ENCODE assay signal across 8 mouse cellular contexts in genomic region chr12:36157304-36157637, GRCm38 (mm10). TPM values are rescaled to one million over a fixed set of nuclear protein-coding genes. Genes with fewer than 3 reads are reported as not detected.
A peak's percentile ranks its signal among the peaks of the same experiment; 100 is the strongest.
DNase-seq lines count a peak whose midpoint lies in the region; ATAC-seq and TF ChIP-seq lines count a peak whose summit lies in the region.

No protein-coding gene starts in this region.

- peak overlapping the region; percentile 92 for H3K4me3 ChIP-seq in thymus, adult 2 months (ENCODE audit: control insufficient read depth, insufficient read depth, low read length)
- peak overlapping the region; percentile 88 for H3K4me3 ChIP-seq in limb, embryonic 12.5 days (replicated peaks)
- H3K4me3 ChIP-seq in neural tube, embryonic 12.5 days = peak overlapping the region; percentile 82

- H3K9me3 ChIP-seq in limb, embryonic 12.5 days = no peaks in the 10 kb centered on the region
- H3K9me3 ChIP-seq in neural tube, embryonic 12.5 days = no peaks in the 10 kb centered on the region

- WGBS in thymus, adult 2 months = under 1% methylated on average over 14 of the region's 14 CpGs
- WGBS in limb, embryonic 12.5 days = under 1% methylated on average over 14 of the region's 14 CpGs
- WGBS in neural tube, embryonic 12.5 days = under 1% methylated on average over 14 of the region's 14 CpGs

- H3K27me3 ChIP-seq in thymus, adult 2 months (ENCODE audit: control insufficient read depth, insufficient read depth, low read length) = no peaks in the 10 kb centered on the region
- H3K27me3 ChIP-seq in limb, embryonic 12.5 days = no peaks in the 10 kb centered on the region
- no peaks in the 10 kb centered on the region for H3K27me3 ChIP-seq in neural tube, embryonic 12.5 days (replicated peaks)

- no peak for TF ChIP-seq CTCF in thymus, adult 2 months (IDR thresholded peaks at IDR 0.05; ENCODE audit: borderline replicate concordance, control insufficient read depth, extremely low read depth, insufficient read depth, low read length, poor library complexity)

- H3K4me2 ChIP-seq in limb, embryonic 12.5 days = peak overlapping the region; percentile 80
- H3K4me2 ChIP-seq in neural tube, embryonic 12.5 days (replicated peaks) = peak overlapping the region; percentile 75

- peak; percentile 49 for ATAC-seq in limb, embryonic 12.5 days (ENCODE audit: insufficient number of reproducible peaks, insufficient read depth, low FRiP score, low TSS enrichment, low read depth)
- peak; percentile 48 for ATAC-seq in neural tube, embryonic 12.5 days (ENCODE audit: low FRiP score, low read depth)

- peak overlapping the region; percentile 87 for H3K27ac ChIP-seq in thymus, adult 2 months (ENCODE audit: control insufficient read depth, insufficient read depth, low read length)
- H3K27ac ChIP-seq in limb, embryonic 12.5 days = peak overlapping the region; percentile 90
- H3K27ac ChIP-seq in neural tube, embryonic 12.5 days = peak overlapping the region; percentile 62; the same call in 1 of the 2 replicates

- peak overlapping the region; percentile 79 for H3K9ac ChIP-seq in limb, embryonic 12.5 days (replicated peaks)
- peak overlapping the region; percentile 83 for H3K9ac ChIP-seq in neural tube, embryonic 12.5 days

- peaks cover 10% of the 10 kb centered on the region for H3K4me1 ChIP-seq in thymus, adult 2 months (replicated peaks; ENCODE audit: control insufficient read depth, insufficient read depth, low read length)
- peaks cover 27% of the 10 kb centered on the region for H3K4me1 ChIP-seq in limb, embryonic 12.5 days (replicated peaks)
- peaks cover 23% of the 10 kb centered on the region for H3K4me1 ChIP-seq in neural tube, embryonic 12.5 days

- peak; percentile 21; the same call in 1 of the 2 replicates for TF ChIP-seq POLR2A in thymus, adult 2 months (IDR thresholded peaks at IDR 0.05; ENCODE audit: control insufficient read depth, extremely low read depth, insufficient read depth, low read length, poor library complexity)

- H3K36me3 ChIP-seq in thymus, adult 2 months (ENCODE audit: control insufficient read depth, insufficient read depth, low read length) = no peaks in the 10 kb centered on the region
- H3K36me3 ChIP-seq in limb, embryonic 12.5 days = peaks cover 8% of the 10 kb centered on the region; the same call in 1 of the 2 replicates
- H3K36me3 ChIP-seq in neural tube, embryonic 12.5 days = no peaks in the 10 kb centered on the region

- DNase-seq in adrenal gland, postnatal 25 days = peak; percentile 43
- DNase-seq in adrenal gland, adult 18-20 months (ENCODE audit: low spot score in 2 of 2) = no peak
- peak; percentile 60 for DNase-seq in thymus, adult 2 months
- DNase-seq in thymus, postnatal 25 days = no peak
- no peak for DNase-seq in Muller cell, postnatal 12 days (ENCODE audit: inconsistent ontology term)
- DNase-seq in adipocyte (ENCODE audit: low spot score) = no peak

RNA-seq across cellular contexts. Expression of gene Ankmy2, which starts 0.4 kb away (rescaled TPM):
- 33.2 and 50.7 TPM in 2 replicates for total RNA-seq in adrenal gland, postnatal 25 days (2021)
- 10 to 100 TPM; 20.7 to 28.0 TPM for total RNA-seq in adrenal gland, adult 18-20 months (2021)
- polyA plus RNA-seq in thymus, adult 2 months (2012; rRNA removed) = 7.4 and 7.6 TPM in 2 replicates
- 27.5 and 29.2 TPM in 2 replicates for polyA plus RNA-seq in limb, embryonic 12.5 days (2016; fragmentation: Nextera tagmentation; extraction: Ambion mirVana)
- polyA plus RNA-seq in neural tube, embryonic 12.5 days (2016; fragmentation: Nextera tagmentation; extraction: Ambion mirVana) = 30.2 and 32.2 TPM in 2 replicates

RNA-seq across cellular contexts. Expression of gene Bzw2, which starts 0.6 kb away (rescaled TPM):
- total RNA-seq in adrenal gland, postnatal 25 days (2021) = 23.9 and 27.7 TPM in 2 replicates
- 10 to 100 TPM; 19.1 to 20.3 TPM for total RNA-seq in adrenal gland, adult 18-20 months (2021)
- polyA plus RNA-seq in thymus, adult 2 months (2012; rRNA removed) = 34.0 and 36.7 TPM in 2 replicates
- 267 and 285 TPM in 2 replicates for polyA plus RNA-seq in limb, embryonic 12.5 days (2016; fragmentation: Nextera tagmentation; extraction: Ambion mirVana)
- polyA plus RNA-seq in neural tube, embryonic 12.5 days (2016; fragmentation: Nextera tagmentation; extraction: Ambion mirVana) = 313 and 315 TPM in 2 replicates

Comparison
In these comparisons a context has a peak if more than half of its experiments do, and no peak if none do; other contexts are left out.
1. DNase-seq: peak in adrenal gland, postnatal 25 days (single experiment) and thymus, adult 2 months (single experiment); none in adrenal gland, adult 18-20 months (0 of 2), thymus, postnatal 25 days (single experiment), Muller cell, postnatal 12 days (single experiment) and adipocyte (single experiment).
2. Peak in every context shown above with its lines, with median percentiles within 50 percentile points of each other: H3K27ac ChIP-seq and H3K4me3 ChIP-seq.